Mouse (Mus musculus) midbrain, embryonic 15.5 days (tissue): ENCODE results near the gene Kpna1. TPM values are rescaled to one million over a fixed set of nuclear protein-coding genes. Genes with fewer than 3 reads are reported as not detected.
"Not testable (repeated sequence)": the region's sequence is repeated elsewhere in the genome, so short reads cannot be mapped to it uniquely, and the experiment has no call there.

Source experiments
- ATAC-seq: fragments of 200-750 bp; cut with Nextera tagmentation; replicated peaks from 2 replicates; pipeline ENCODE4 v1.8.0; 2017; ENCODE audit warnings: moderate TSS enrichment
- H3K27ac ChIP-seq: fragments of 300-500 bp; sonication (generic); 2 replicates; pipeline ENCODE4 v1.5.1; 2015; ENCODE audit warnings: mild to moderate bottlenecking, inconsistent platforms
- H3K27me3 ChIP-seq: fragments of 300-500 bp; sonication (generic); replicated peaks from 2 replicates; pipeline ENCODE4 v1.6.1; 2015; ENCODE audit warnings: inconsistent platforms
- H3K36me3 ChIP-seq: fragments of 300-500 bp; sonication (generic); replicated peaks from 2 replicates; pipeline ENCODE4 v1.6.1; 2015; ENCODE audit warnings: inconsistent platforms
- H3K4me1 ChIP-seq: fragments of 300-500 bp; sonication (generic); 2 replicates; pipeline ENCODE4 v1.6.1; 2015; ENCODE audit warnings: inconsistent platforms
- H3K4me2 ChIP-seq: fragments of 300-500 bp; sonication (generic); 2 replicates; pipeline ENCODE4 v1.6.1; 2015; ENCODE audit warnings: inconsistent platforms, mild to moderate bottlenecking, moderate library complexity
- H3K4me3 ChIP-seq: fragments of 300-500 bp; sonication (generic); 2 replicates; pipeline ENCODE4 v1.5.1; 2015; ENCODE audit warnings: mild to moderate bottlenecking, inconsistent platforms
- H3K9ac ChIP-seq: fragments of 300-500 bp; sonication (generic); 2 replicates; pipeline ENCODE4 v1.6.1; 2015; ENCODE audit warnings: mild to moderate bottlenecking, inconsistent platforms
- H3K9me3 ChIP-seq: fragments of 300-500 bp; sonication (generic); 2 replicates; pipeline ENCODE4 v1.6.1; 2016; ENCODE audit warnings: inconsistent platforms
- WGBS: fragments of 180-500 bp; shearing (Covaris S2); methylation state at CpG from one replicate; pipeline ENCODE4 v1.1.7; 2015; ENCODE audit warnings: mixed read lengths; 5-methylcytosine and 5-hydroxymethylcytosine counted together
- polyA plus RNA-seq: library from polyadenylated mRNA; unstranded; fragments of >200 nt; fragmentation: Nextera tagmentation; extraction: Ambion mirVana; gene quantifications from 2 replicates; pipeline ENCODE4 v1.2.1, GENCODE M21; 2015

Gene Kpna1
- polyA plus RNA-seq = 74.3 and 83.1 TPM in 2 replicates

GRCm38 (mm10) chr16:35978450-35978849, at the start of gene Kpna1:
Kpna1 (plus strand) TSS chr16:35978750.
- not testable (repeated sequence) for H3K27ac ChIP-seq, H3K9ac ChIP-seq, H3K27me3 ChIP-seq, ATAC-seq, H3K4me3 ChIP-seq, H3K4me1 ChIP-seq, H3K36me3 ChIP-seq, H3K4me2 ChIP-seq, H3K9me3 ChIP-seq
- 93% methylated on average over 1 of the region's 1 CpGs for WGBS

GRCm38 (mm10) chr16:35932179-35933055, 46.1 kb upstream of the Kpna1 start:
- Histone ChIP-seq H3K4me1 (no peaks in the 10 kb centered on the region), H3K27ac (no peak overlapping the region), H3K36me3 (no peaks in the 10 kb centered on the region), H3K4me2 (no peak overlapping the region), H3K9ac (no peak overlapping the region), H3K4me3 (no peak overlapping the region), H3K27me3 (peaks cover 3% of the 10 kb centered on the region; the same call in 1 of the 2 replicates), H3K9me3 (no peaks in the 10 kb centered on the region)
- 86% methylated on average over 19 of the region's 19 CpGs for WGBS
- no peak for ATAC-seq

GRCm38 (mm10) chr16:35933181-35933580, 45.4 kb upstream of the Kpna1 start:
- no peak overlapping the region for H3K4me2 ChIP-seq
- no peaks in the 10 kb centered on the region for H3K4me1 ChIP-seq
- 86% methylated on average over 10 of the region's 10 CpGs for whole genome bisulfite sequencing

GRCm38 (mm10) chr16:35938211-35939151, 40.1 kb upstream of the Kpna1 start, which contains the start of the genes Parp9 and Dtx3l:
Parp9 (plus strand) TSS chr16:35938470.
Dtx3l (minus strand) TSS chr16:35939151.
- Histone ChIP-seq H3K9ac (peak within 1 kb of the TSS; percentile 37), H3K27me3 (peaks cover 13% of the 10 kb centered on the region), H3K9me3 (no peaks in the 10 kb centered on the region), H3K27ac (no peak within 1 kb of the TSS), H3K4me2 (peak within 1 kb of the TSS; percentile 83), H3K36me3 (no peaks in the 10 kb centered on the region), H3K4me3 (peak within 1 kb of the TSS; percentile 44), H3K4me1 (peaks cover 15% of the 10 kb centered on the region)
- no peak for ATAC-seq
- WGBS = 2% methylated on average over 52 of the region's 52 CpGs

More at GRCm38 (mm10) chr16:35933181-35933580, 45.4 kb upstream of the Kpna1 start:
- Histone ChIP-seq H3K9ac (no peak overlapping the region), H3K9me3 (no peaks in the 10 kb centered on the region), H3K4me3 (no peak overlapping the region), H3K27ac (no peak overlapping the region), H3K27me3 (peaks cover 5% of the 10 kb centered on the region; the same call in 1 of the 2 replicates), H3K36me3 (no peaks in the 10 kb centered on the region)
- no peak for ATAC-seq

- H3K4me3 ChIP-seq = peak overlapping the region; percentile 44
- no peak overlapping the region for H3K9ac ChIP-seq
- H3K4me1 ChIP-seq = peaks cover 15% of the 10 kb centered on the region
- no peak for ATAC-seq
- 6% methylated on average over 6 of the region's 6 CpGs for WGBS
- no peak overlapping the region for H3K27ac ChIP-seq
- H3K4me2 ChIP-seq = peak overlapping the region; percentile 83
- no peaks in the 10 kb centered on the region for H3K9me3 ChIP-seq
- H3K27me3 ChIP-seq = peaks cover 13% of the 10 kb centered on the region
- H3K36me3 ChIP-seq = no peaks in the 10 kb centered on the region
Measured at GRCm38 (mm10) chr16:35939261-35939660, 39.3 kb upstream of the Kpna1 start.

- Histone ChIP-seq H3K4me3 (0 out of 2 replicates have a peak overlapping the region, but pooled peaks have one; percentile 44), H3K36me3 (no peaks in the 10 kb centered on the region), H3K27ac (no peak overlapping the region), H3K4me2 (peak overlapping the region; percentile 83), H3K27me3 (peaks cover 13% of the 10 kb centered on the region), H3K4me1 (peaks cover 15% of the 10 kb centered on the region), H3K9ac (no peak overlapping the region), H3K9me3 (no peaks in the 10 kb centered on the region)
- ATAC-seq = no peak
- WGBS = 13% methylated on average over 9 of the region's 9 CpGs
Measured at GRCm38 (mm10) chr16:35939690-35940089, 38.9 kb upstream of the Kpna1 start.

- H3K9me3 ChIP-seq = no peaks in the 10 kb centered on the region
- ATAC-seq = no peak
- H3K4me2 ChIP-seq = no peak overlapping the region
- H3K27ac ChIP-seq = no peak overlapping the region
- peaks cover 13% of the 10 kb centered on the region for H3K27me3 ChIP-seq
- H3K4me1 ChIP-seq = peaks cover 15% of the 10 kb centered on the region
- H3K9ac ChIP-seq = no peak overlapping the region
- no peak overlapping the region for H3K4me3 ChIP-seq
- WGBS = 82% methylated on average over 7 of the region's 7 CpGs
- no peaks in the 10 kb centered on the region for H3K36me3 ChIP-seq
Measured at GRCm38 (mm10) chr16:35941382-35941781, 37.2 kb upstream of the Kpna1 start.

GRCm38 (mm10) chr16:35949264-35949663, 29.3 kb upstream of the Kpna1 start:
- Histone ChIP-seq H3K4me1 (no peaks in the 10 kb centered on the region), H3K27me3 (no peaks in the 10 kb centered on the region), H3K4me3 (no peak overlapping the region), H3K36me3 (no peaks in the 10 kb centered on the region), H3K4me2 (no peak overlapping the region), H3K9me3 (no peaks in the 10 kb centered on the region), H3K27ac (no peak overlapping the region), H3K9ac (no peak overlapping the region)
- 90% methylated on average over 5 of the region's 5 CpGs for whole genome bisulfite sequencing
- no peak for ATAC-seq

- Histone ChIP-seq H3K27ac (no peak overlapping the region), H3K9ac (no peak overlapping the region), H3K4me3 (no peak overlapping the region), H3K4me2 (no peak overlapping the region), H3K36me3 (no peaks in the 10 kb centered on the region), H3K9me3 (no peaks in the 10 kb centered on the region), H3K4me1 (no peaks in the 10 kb centered on the region), H3K27me3 (no peaks in the 10 kb centered on the region)
- WGBS = 89% methylated on average over 3 of the region's 3 CpGs
- ATAC-seq = no peak
Measured at GRCm38 (mm10) chr16:35951216-35951615, 27.3 kb upstream of the Kpna1 start.

GRCm38 (mm10) chr16:35952628-35953130, 25.9 kb upstream of the Kpna1 start:
- no peak overlapping the region for H3K4me2 ChIP-seq
- H3K4me1 ChIP-seq = no peaks in the 10 kb centered on the region
- no peaks in the 10 kb centered on the region for H3K9me3 ChIP-seq
- H3K4me3 ChIP-seq = no peak overlapping the region
- no peak overlapping the region for H3K27ac ChIP-seq
- 91% methylated on average over 5 of the region's 5 CpGs for WGBS
- no peaks in the 10 kb centered on the region for H3K27me3 ChIP-seq
- no peak for ATAC-seq
- no peaks in the 10 kb centered on the region for H3K36me3 ChIP-seq
- H3K9ac ChIP-seq = no peak overlapping the region

- not testable (repeated sequence) for ATAC-seq, H3K36me3 ChIP-seq, H3K4me2 ChIP-seq, H3K9me3 ChIP-seq, H3K4me1 ChIP-seq, H3K27ac ChIP-seq, H3K27me3 ChIP-seq, H3K9ac ChIP-seq, H3K4me3 ChIP-seq
- WGBS = 81% methylated on average over 4 of the region's 4 CpGs
Measured at GRCm38 (mm10) chr16:35965991-35966390, 12.6 kb upstream of the Kpna1 start.
